Mouse (Mus musculus) heart, embryonic 15.5 days (tissue): Measurements from ENCODE around the gene Rubcnl. TPM values are rescaled to one million over a fixed set of nuclear protein-coding genes. Genes with fewer than 3 reads are reported as not detected.

Experiments
- ATAC-seq: fragments of 200-750 bp; cut with Nextera tagmentation; replicated peaks from 2 replicates; pipeline ENCODE4 v1.8.0; 2017; ENCODE audit warnings: low read depth, moderate TSS enrichment; ENCODE audit not compliant: insufficient number of reproducible peaks, insufficient read depth, low FRiP score
- H3K27ac ChIP-seq: fragments of 300-500 bp; sonication (generic); 2 replicates; pipeline ENCODE4 v1.5.1; 2015; ENCODE audit warnings: mild to moderate bottlenecking, inconsistent platforms
- H3K27me3 ChIP-seq: fragments of 300-500 bp; sonication (generic); 2 replicates; pipeline ENCODE4 v1.6.1; 2015; ENCODE audit warnings: inconsistent platforms
- H3K36me3 ChIP-seq: fragments of 300-500 bp; sonication (generic); 2 replicates; pipeline ENCODE4 v1.6.1; 2015; ENCODE audit warnings: mild to moderate bottlenecking, inconsistent platforms
- H3K4me1 ChIP-seq: fragments of 300-500 bp; sonication (generic); replicated peaks from 2 replicates; pipeline ENCODE4 v1.6.1; 2015; ENCODE audit warnings: inconsistent platforms
- H3K4me2 ChIP-seq: fragments of 300-500 bp; sonication (generic); 2 replicates; pipeline ENCODE4 v1.6.1; 2015; ENCODE audit warnings: inconsistent platforms, mild to moderate bottlenecking, moderate library complexity
- H3K4me3 ChIP-seq: fragments of 300-500 bp; sonication (generic); 2 replicates; pipeline ENCODE4 v1.5.1; 2015; ENCODE audit warnings: mild to moderate bottlenecking, inconsistent platforms
- H3K9ac ChIP-seq: fragments of 300-500 bp; sonication (generic); 2 replicates; pipeline ENCODE4 v1.6.1; 2015; ENCODE audit warnings: mild to moderate bottlenecking, inconsistent platforms
- H3K9me3 ChIP-seq: fragments of 300-500 bp; sonication (generic); replicated peaks from 2 replicates; pipeline ENCODE4 v1.6.1; 2016; ENCODE audit warnings: inconsistent platforms
- WGBS: fragments of 180-500 bp; shearing (Covaris S2); methylation state at CpG from one replicate; pipeline ENCODE4 v1.1.7; 2015; ENCODE audit warnings: mixed read lengths; 5-methylcytosine and 5-hydroxymethylcytosine counted together
- polyA plus RNA-seq: library from polyadenylated mRNA; unstranded; fragments of >200 nt; fragmentation: Nextera tagmentation; extraction: Ambion mirVana; gene quantifications from 2 replicates; pipeline ENCODE4 v1.2.1, GENCODE M21; 2015

The Rubcnl gene
- polyA plus RNA-seq, 1 experiment from 2014 or later: 1.8 TPM

DNA sequence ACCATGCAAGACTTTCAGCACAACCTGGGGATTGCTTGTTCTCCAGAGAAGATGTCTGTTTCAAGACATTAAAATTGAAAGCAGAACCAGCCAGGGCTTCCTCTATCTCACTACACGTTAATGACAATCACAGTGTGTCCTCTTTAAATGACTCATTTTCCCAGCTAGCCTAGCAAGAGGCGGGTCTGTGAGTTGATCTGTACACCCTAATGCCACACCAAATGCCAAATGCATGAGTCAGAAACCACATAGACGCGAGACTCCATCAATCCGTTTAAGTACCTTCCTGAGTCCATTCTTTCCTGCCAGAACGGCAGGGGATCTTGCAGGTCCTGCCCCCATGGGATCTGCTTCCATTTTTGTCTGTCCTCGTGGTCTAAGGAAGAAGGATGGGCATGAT, 29.4 kb downstream of the Rubcnl start:
- WGBS: 52% methylated on average over 7 of the region's 7 CpGs

DNA sequence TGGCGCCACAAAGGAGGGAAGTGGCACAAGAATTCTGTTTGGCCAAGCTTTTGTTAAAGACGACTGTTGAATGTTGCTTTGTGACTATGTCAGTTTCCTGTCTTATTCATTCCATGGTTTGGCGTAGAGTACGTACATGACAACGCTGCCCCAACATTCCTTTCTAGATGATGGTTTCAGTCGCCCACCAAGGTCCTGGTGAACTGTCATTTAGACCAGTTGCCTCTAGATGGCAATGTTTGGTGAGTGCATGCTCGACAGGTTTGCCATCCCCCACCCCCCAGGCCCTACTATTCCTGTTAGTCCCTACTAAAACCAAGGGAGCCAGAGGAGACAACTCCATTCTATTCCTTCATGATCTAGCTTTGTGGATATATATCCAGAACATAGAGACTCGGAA, 36.6 kb downstream of the Rubcnl start:
- Histone ChIP-seq H3K36me3 (no peaks in the 10 kb centered on the region; the same call in 1 of the 2 replicates), H3K9ac (no peak overlapping the region)

More for the DNA sequence above, 29.4 kb downstream of the Rubcnl start:
- Histone ChIP-seq H3K27me3 (no peaks in the 10 kb centered on the region), H3K4me3 (no peak overlapping the region), H3K9ac (no peak overlapping the region), H3K4me2 (no peak overlapping the region), H3K4me1 (no peaks in the 10 kb centered on the region), H3K27ac (no peak overlapping the region), H3K9me3 (no peaks in the 10 kb centered on the region), H3K36me3 (no peaks in the 10 kb centered on the region; the same call in 1 of the 2 replicates)
- ATAC-seq: no peak

DNA sequence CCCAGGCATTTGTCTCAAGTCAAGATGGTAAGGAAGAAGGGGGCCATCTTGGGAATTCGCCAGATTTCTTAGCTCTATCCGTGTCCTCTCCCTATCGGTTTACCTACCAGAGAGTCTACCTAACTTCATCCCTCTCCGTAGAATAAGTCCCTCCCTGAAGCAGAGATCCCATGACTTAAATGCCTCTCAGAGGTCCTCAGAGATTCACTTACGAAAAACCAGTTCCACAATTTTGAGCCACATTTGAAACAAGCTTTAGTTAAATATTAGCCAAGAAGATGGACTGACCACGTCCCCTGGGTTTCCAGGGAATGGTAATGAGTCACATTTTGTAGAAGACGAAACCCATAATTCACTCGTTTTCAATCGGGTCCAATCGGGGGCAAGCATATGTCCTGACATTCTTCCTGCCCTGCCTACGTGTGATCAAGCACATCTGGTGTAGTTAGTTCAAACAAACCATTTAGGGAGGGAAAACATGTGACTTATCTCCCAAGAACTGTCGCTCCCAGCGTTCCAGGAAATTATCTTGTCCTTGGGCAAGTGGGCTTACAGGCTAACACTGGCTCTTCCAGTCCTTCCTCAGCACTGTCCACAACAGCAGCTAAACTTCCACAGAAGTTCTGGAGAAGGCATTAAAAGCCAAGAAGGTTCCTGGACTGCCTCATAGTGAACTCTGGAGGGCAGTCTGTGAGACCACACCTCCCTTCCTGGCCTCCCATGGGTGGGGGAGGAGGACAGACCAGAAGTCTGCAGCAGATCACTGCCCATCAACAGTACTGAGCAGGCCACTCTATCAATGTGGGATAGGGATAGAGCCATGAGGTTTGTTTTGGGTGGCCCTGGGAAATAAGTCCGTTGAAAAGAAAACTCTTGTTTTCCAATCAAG, 38.9 kb downstream of the Rubcnl start:
- no peak overlapping the region for H3K9ac ChIP-seq
- H3K9me3 ChIP-seq: no peaks in the 10 kb centered on the region
- WGBS: 68% methylated on average over 14 of the region's 14 CpGs
- H3K4me2 ChIP-seq: no peak overlapping the region
- no peak overlapping the region for H3K27ac ChIP-seq
- H3K27me3 ChIP-seq: no peaks in the 10 kb centered on the region
- no peak for ATAC-seq
- H3K4me3 ChIP-seq: no peak overlapping the region
- H3K4me1 ChIP-seq: 0 out of 2 replicates have a peak, but pooled peaks cover 2% of the 10 kb centered on the region
- no peaks in the 10 kb centered on the region for H3K36me3 ChIP-seq

More for the DNA sequence above, 36.6 kb downstream of the Rubcnl start:
- Histone ChIP-seq H3K4me3 (no peak overlapping the region), H3K4me1 (0 out of 2 replicates have a peak, but pooled peaks cover 2% of the 10 kb centered on the region), H3K4me2 (no peak overlapping the region), H3K9me3 (no peaks in the 10 kb centered on the region), H3K27me3 (no peaks in the 10 kb centered on the region), H3K27ac (no peak overlapping the region)
- WGBS: 61% methylated on average over 8 of the region's 8 CpGs
- ATAC-seq: no peak

DNA sequence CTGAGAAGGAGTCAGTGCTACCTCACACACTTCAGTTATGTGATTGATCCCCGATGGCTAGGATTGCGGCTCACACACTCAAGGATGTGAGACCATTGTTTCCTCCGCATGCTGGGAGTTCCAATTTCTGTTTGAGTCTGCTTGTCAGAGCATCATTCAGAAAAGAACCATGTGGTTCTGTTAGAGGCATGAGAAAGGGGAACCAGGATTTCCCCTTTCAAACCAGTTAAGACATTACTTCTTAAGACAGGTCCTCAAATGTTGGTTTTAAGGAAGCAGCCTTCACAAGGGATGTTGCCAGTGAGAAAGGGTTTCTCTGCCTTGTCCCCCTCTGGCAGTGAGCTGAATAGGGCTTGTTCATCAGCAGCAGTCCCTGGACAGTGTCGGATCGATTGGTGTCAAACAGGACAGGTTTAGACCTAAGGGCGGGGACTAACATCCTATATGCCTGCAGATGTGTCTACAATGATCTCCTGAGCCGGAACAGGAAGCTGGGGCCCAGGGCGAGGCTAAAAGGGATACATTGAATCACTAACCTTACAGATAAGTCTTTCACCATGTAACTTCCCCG, 41.1 kb downstream of the Rubcnl start:
- Histone ChIP-seq H3K36me3 (no peaks in the 10 kb centered on the region), H3K4me2 (no peak overlapping the region), H3K9me3 (no peaks in the 10 kb centered on the region), H3K4me1 (0 out of 2 replicates have a peak, but pooled peaks cover 10% of the 10 kb centered on the region), H3K4me3 (no peak overlapping the region), H3K27me3 (no peaks in the 10 kb centered on the region), H3K9ac (no peak overlapping the region), H3K27ac (no peak overlapping the region)
- ATAC-seq: no peak
- WGBS: 67% methylated on average over 9 of the region's 9 CpGs

DNA sequence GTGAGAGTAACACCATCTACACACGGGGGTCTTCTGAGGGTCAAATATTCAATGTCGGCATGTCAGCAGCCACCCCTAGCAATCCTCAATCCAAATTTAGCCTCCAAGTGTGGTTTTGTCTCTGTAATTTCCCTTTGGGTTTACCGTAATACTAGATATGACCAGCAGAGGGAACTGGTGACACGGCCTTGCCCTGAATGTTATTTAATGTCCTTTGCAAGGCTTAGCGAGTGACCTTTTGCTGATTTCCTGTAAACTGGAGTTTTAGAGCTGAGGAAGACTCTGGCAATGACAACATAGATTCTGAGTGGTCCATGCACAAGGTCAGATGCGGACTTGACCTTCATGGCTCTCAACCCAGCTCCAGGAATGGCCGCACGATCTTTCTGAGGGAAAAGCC, 44.7 kb downstream of the Rubcnl start:
- Histone ChIP-seq H3K9me3 (no peaks in the 10 kb centered on the region), H3K4me1 (0 out of 2 replicates have a peak, but pooled peaks cover 8% of the 10 kb centered on the region), H3K4me3 (no peak overlapping the region), H3K27ac (no peak overlapping the region), H3K27me3 (no peaks in the 10 kb centered on the region), H3K9ac (no peak overlapping the region), H3K36me3 (no peaks in the 10 kb centered on the region), H3K4me2 (no peak overlapping the region)
- ATAC-seq: no peak
- WGBS: 29% methylated on average over 8 of the region's 8 CpGs

DNA sequence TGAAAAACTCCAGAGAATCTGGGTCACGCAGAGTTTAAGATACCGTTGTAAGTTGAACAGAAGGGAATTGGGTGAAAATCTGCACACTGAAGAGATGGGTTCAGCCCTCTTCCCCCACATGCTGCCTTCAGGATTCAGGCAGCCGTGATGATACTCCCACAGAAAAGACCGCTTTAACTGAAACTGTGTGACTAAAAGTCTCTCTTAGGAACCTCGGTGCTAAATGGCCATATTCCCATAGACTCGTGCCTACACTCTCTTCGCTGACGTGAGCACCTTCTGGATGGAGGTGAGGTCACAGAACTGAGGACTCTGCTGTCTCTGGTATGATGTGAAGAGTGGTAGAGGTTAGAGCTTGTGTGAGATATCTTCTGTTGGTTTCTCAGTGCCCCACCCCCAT, 48.1 kb downstream of the Rubcnl start:
- Histone ChIP-seq H3K9ac (no peak overlapping the region), H3K9me3 (no peaks in the 10 kb centered on the region), H3K36me3 (no peaks in the 10 kb centered on the region), H3K4me3 (no peak overlapping the region), H3K4me1 (0 out of 2 replicates have a peak, but pooled peaks cover 8% of the 10 kb centered on the region), H3K27ac (no peak overlapping the region), H3K4me2 (no peak overlapping the region), H3K27me3 (no peaks in the 10 kb centered on the region)
- 87% methylated on average over 8 of the region's 8 CpGs for WGBS
- ATAC-seq: no peak

DNA sequence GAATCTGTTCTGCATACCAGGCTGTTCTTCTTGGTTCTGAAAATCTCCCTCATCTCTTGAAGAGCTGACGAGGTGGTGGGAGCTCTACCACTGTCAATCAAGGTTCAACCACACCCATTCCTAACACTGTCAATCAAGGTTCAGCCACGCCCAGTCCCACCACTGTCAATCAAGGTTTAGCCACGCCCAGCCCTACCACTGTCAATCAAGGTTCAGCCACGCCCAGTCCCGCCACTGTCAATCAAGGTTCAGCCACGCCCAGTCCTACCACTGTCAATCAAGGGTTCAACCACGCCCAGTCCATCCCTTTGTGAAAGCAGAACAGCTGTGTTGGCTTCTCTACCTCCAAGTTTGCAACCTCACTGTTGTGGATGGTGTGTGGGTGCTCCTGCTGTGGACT, 48.7 kb downstream of the Rubcnl start:
- no peaks in the 10 kb centered on the region for H3K36me3 ChIP-seq
- 75% methylated on average over 7 of the region's 7 CpGs for WGBS
- no peak for ATAC-seq
- H3K9ac ChIP-seq: no peak overlapping the region
- H3K4me2 ChIP-seq: no peak overlapping the region
- H3K9me3 ChIP-seq: no peaks in the 10 kb centered on the region
- no peak overlapping the region for H3K4me3 ChIP-seq
- H3K4me1 ChIP-seq: 0 out of 2 replicates have a peak, but pooled peaks cover 8% of the 10 kb centered on the region
- no peak overlapping the region for H3K27ac ChIP-seq
- H3K27me3 ChIP-seq: no peaks in the 10 kb centered on the region

DNA sequence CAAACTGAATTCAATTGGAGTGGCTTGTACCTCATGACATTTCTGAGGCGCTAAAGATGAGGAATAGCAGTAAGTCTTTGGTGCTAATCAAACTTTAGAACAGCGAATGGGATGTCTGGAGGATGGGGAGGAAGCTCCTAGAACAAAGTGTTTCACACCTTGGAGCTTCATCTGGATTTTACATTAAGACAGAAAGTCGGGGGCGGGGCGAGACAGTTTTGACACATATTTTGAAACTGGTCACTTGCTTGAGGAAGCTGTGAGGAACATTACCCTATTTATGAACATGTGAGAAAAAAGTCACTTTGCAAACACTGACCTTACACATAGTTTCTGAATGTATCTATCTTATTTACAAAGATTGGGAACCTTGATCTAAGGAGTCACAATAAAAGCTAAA, 49.4 kb downstream of the Rubcnl start:
- ATAC-seq: no peak

DNA sequence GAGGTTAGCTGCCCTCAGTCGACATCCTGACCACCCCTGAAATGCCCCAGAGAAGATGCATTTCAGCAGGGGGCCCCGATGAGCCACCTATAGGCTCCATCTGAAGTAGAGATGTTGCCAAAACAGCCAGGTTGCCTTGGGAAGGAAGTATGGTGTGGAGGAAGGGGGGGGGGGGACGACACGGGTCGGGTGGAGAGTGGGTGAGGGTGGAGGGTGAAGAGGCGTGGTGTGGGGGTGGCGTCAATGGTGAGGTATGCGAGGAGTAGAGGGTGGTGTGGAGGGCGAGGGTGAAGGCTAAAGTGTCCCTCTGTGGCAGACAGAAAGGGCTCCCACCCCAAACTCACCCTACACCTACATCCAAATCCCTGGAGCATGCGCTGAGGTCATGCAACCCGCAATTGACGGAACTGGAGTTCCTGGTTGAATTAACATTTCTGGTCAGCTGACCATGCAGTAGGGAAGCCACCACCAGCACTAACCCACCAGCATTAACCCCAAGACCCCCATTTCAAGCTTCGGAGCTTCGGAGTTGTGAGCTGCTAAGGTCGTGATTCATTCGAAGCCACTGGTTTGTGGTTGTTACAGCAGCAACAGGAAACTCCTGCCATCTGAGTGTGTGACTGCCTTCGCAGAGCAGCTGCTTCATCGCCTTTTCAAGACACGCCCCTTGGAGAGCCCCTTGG, 52.7 kb downstream of the Rubcnl start:
- Histone ChIP-seq H3K4me1 (peaks cover 2% of the 10 kb centered on the region; the same call in 1 of the 2 replicates), H3K36me3 (no peaks in the 10 kb centered on the region), H3K9ac (no peak overlapping the region), H3K4me2 (peak overlapping the region; percentile 3; the same call in 1 of the 2 replicates), H3K4me3 (no peak overlapping the region), H3K9me3 (no peaks in the 10 kb centered on the region), H3K27me3 (no peaks in the 10 kb centered on the region), H3K27ac (no peak overlapping the region)
- WGBS: 81% methylated on average over 19 of the region's 19 CpGs
- ATAC-seq: no peak

More for the DNA sequence above, 49.4 kb downstream of the Rubcnl start:
- Histone ChIP-seq H3K36me3 (no peaks in the 10 kb centered on the region), H3K27ac (no peak overlapping the region), H3K4me2 (no peak overlapping the region), H3K27me3 (no peaks in the 10 kb centered on the region), H3K4me1 (0 out of 2 replicates have a peak, but pooled peaks cover 5% of the 10 kb centered on the region), H3K4me3 (no peak overlapping the region), H3K9me3 (no peaks in the 10 kb centered on the region), H3K9ac (no peak overlapping the region)
- WGBS: 90% methylated on average over 5 of the region's 5 CpGs

DNA sequence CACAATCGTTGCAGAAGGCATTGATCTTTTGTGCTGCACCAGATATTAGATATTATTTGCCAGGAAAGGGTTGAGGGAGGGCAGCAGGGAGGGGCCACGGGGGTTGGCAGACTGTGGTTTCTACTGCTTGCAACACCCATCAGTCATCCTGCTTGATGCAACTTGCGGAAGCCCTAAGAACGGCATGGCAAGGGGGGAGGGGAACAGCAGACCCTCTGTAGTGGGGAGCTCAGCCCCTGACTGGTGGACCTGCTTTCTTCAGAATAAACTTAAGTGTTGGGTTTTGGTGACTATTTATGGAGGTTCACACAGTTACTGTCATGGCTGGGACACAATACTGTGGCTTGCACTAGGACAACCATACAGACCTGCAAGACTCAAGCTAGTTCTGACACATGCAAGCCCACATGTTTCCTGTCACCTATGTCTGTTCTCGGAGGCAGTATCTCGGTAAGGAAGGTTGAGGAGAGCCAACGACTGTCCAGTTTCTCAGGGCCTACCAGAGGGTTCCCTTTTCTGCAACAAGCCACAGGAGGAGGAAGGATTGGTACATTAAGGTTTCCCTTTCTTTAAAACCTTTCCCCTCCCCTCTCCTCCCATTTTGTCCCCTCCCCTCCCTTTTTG, 53.6 kb downstream of the Rubcnl start:
- H3K9ac ChIP-seq: no peak overlapping the region
- no peak for ATAC-seq
- no peaks in the 10 kb centered on the region for H3K9me3 ChIP-seq
- 57% methylated on average over 7 of the region's 7 CpGs for WGBS
- H3K4me2 ChIP-seq: peak overlapping the region; percentile 18; the same call in 1 of the 2 replicates
- no peak overlapping the region for H3K27ac ChIP-seq
- H3K36me3 ChIP-seq: no peaks in the 10 kb centered on the region
- H3K4me3 ChIP-seq: no peak overlapping the region
- no peaks in the 10 kb centered on the region for H3K27me3 ChIP-seq
- peaks cover 2% of the 10 kb centered on the region; the same call in 1 of the 2 replicates for H3K4me1 ChIP-seq

DNA sequence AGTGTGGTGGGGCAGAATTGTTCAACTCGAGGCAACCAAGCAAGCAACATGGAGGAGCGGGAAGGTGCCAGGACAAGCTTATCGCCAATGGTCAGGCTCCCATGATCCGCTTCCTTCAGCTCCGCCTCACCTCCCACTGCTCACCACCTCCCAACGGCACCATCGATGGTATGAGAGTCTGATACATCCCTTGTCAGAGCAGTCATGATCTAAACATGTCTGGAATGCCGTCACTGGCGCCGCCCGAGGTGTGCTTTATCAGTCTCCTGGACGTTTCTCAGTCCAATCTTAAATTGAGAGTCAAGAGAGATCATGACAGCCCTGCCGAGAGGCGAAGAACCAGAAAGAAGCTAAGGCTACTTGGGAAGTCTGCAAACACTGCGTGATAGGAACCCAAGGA, 55.3 kb downstream of the Rubcnl start:
- H3K4me3 ChIP-seq: no peak overlapping the region
- WGBS: 51% methylated on average over 15 of the region's 15 CpGs
- H3K27me3 ChIP-seq: no peaks in the 10 kb centered on the region
- no peak overlapping the region for H3K9ac ChIP-seq
- no peak for ATAC-seq
- H3K27ac ChIP-seq: no peak overlapping the region
- no peaks in the 10 kb centered on the region for H3K9me3 ChIP-seq
- no peaks in the 10 kb centered on the region for H3K36me3 ChIP-seq
- peaks cover 2% of the 10 kb centered on the region; the same call in 1 of the 2 replicates for H3K4me1 ChIP-seq
- no peak overlapping the region for H3K4me2 ChIP-seq
